Mouse (Mus musculus) CH12.LX (cell line): ENCODE results near the gene L3mbtl2. TPM values are rescaled to one million over a fixed set of nuclear protein-coding genes. Genes with fewer than 3 reads are reported as not detected.
A peak's percentile ranks its signal among the peaks of the same experiment; 100 is the strongest.

Experiments
- DNase-seq: peaks from one replicate; pipeline ENCODE4 v3.0.0-alpha.2; 2013; ENCODE audit errors: extremely low read depth
- H3K27ac ChIP-seq: 2 replicates; pipeline ENCODE4 v1.5.1; 2012; ENCODE audit warnings: low read depth, mild to moderate bottlenecking, control low read depth, moderate library complexity; ENCODE audit not compliant: insufficient read depth
- H3K27me3 ChIP-seq: replicated peaks from 2 replicates; pipeline ENCODE3; 2012; ENCODE audit warnings: inconsistent platforms
- H3K36me3 ChIP-seq, 2 experiments: replicated peaks in 1 of 2; 2 replicates each; pipeline versions ENCODE3 to v1.6.1; 2012; ENCODE audit warnings: inconsistent platforms in 1 of 2, low read length in 1 of 2, mild to moderate bottlenecking in 1 of 2, mixed read lengths in 1 of 2, moderate library complexity in 1 of 2; ENCODE audit not compliant: control insufficient read depth in 1 of 2, insufficient read depth in 1 of 2
- H3K4me1 ChIP-seq, 2 experiments: 2 replicates each; pipeline ENCODE4 v1.6.1; 2012; ENCODE audit warnings: inconsistent platforms in 1 of 2, moderate library complexity in 1 of 2; ENCODE audit not compliant: insufficient read depth in 2 of 2, control insufficient read depth in 1 of 2
- H3K4me2 ChIP-seq: 2 replicates; pipeline ENCODE4 v1.6.1; 2012; ENCODE audit warnings: low read depth, mild to moderate bottlenecking, control low read depth; ENCODE audit not compliant: poor library complexity, insufficient read depth, severe bottlenecking
- H3K4me3 ChIP-seq, 3 experiments: fragments of 150-350 bp in 1 of 3; sonication (generic) in 1 of 3; replicated peaks in 1 of 3; 2 replicates each; pipeline versions ENCODE3 to v1.5.1; 2011 to 2012; ENCODE audit warnings: low read depth in 2 of 3, low read length in 2 of 3, mild to moderate bottlenecking in 2 of 3, moderate library complexity in 2 of 3, control low read depth in 1 of 3, improper control_type of control experiment in 1 of 3, inconsistent platforms in 1 of 3, mixed read lengths in 1 of 3; ENCODE audit not compliant: poor library complexity in 1 of 3
- H3K79me2 ChIP-seq: replicated peaks from 2 replicates; pipeline ENCODE4 v1.6.1; 2012; ENCODE audit warnings: mild to moderate bottlenecking, moderate library complexity; ENCODE audit not compliant: control insufficient read depth, poor library complexity, insufficient read depth, severe bottlenecking; ENCODE audit errors: extremely low read depth
- H3K9ac ChIP-seq: 2 replicates; pipeline ENCODE4 v1.6.1; 2012; ENCODE audit warnings: low read depth, mild to moderate bottlenecking, control low read depth, moderate library complexity; ENCODE audit not compliant: insufficient read depth
- H3K9me3 ChIP-seq: replicated peaks from 2 replicates; pipeline ENCODE3; 2012; ENCODE audit warnings: low read length, inconsistent platforms, mixed read lengths
- CHD2 ChIP-seq: IDR thresholded peaks from 2 replicates; pipeline ENCODE4 v1.6.1; 2011; ENCODE audit warnings: low read length, improper control_type of control experiment
- ELF1 ChIP-seq: IDR thresholded peaks from 2 replicates; pipeline ENCODE4 v1.6.1; 2014; ENCODE audit warnings: low read depth, mild to moderate bottlenecking, inconsistent platforms, low read length, improper control_type of control experiment
- EP300 ChIP-seq: IDR thresholded peaks from 2 replicates; pipeline ENCODE4 v1.6.1; 2011; ENCODE audit warnings: low read length, improper control_type of control experiment
- JUN ChIP-seq: IDR thresholded peaks from 2 replicates; pipeline ENCODE4 v1.6.1; 2011; ENCODE audit warnings: low read depth, mild to moderate bottlenecking, low read length, improper control_type of control experiment, moderate library complexity; ENCODE audit not compliant: insufficient read depth
- KAT2A ChIP-seq: IDR thresholded peaks from 2 replicates; pipeline ENCODE4 v1.6.1; 2012; ENCODE audit warnings: low read length, improper control_type of control experiment, inconsistent platforms; ENCODE audit not compliant: insufficient replicate concordance
- MAX ChIP-seq: IDR thresholded peaks from 2 replicates; pipeline ENCODE4 v1.6.1; 2011; ENCODE audit warnings: low read length, improper control_type of control experiment
- MEF2A ChIP-seq: IDR thresholded peaks from 2 replicates; pipeline ENCODE4 v1.6.1; 2014; ENCODE audit warnings: low read depth, mild to moderate bottlenecking, inconsistent platforms, low read length, improper control_type of control experiment, borderline replicate concordance
- MXI1 ChIP-seq: IDR thresholded peaks from 2 replicates; pipeline ENCODE4 v1.6.1; 2011; ENCODE audit warnings: mild to moderate bottlenecking, low read depth, low read length, improper control_type of control experiment
- NELFE ChIP-seq: IDR thresholded peaks from 2 replicates; pipeline ENCODE4 v1.6.1; 2011; ENCODE audit warnings: low read depth, low read length, improper control_type of control experiment
- NRF1 ChIP-seq: IDR thresholded peaks from 2 replicates; pipeline ENCODE4 v1.6.1; 2014; ENCODE audit warnings: low read depth, mild to moderate bottlenecking, inconsistent platforms, low read length, improper control_type of control experiment, moderate library complexity
- PAX5 ChIP-seq: IDR thresholded peaks from 2 replicates; pipeline ENCODE4 v1.6.1; 2012; ENCODE audit warnings: low read length, inconsistent platforms, mixed read lengths
- POLR2A ChIP-seq: IDR thresholded peaks from 2 replicates; pipeline ENCODE4 v1.6.1; 2011; ENCODE audit warnings: low read depth, mild to moderate bottlenecking, improper control_type of control experiment, low read length
- RCOR1 ChIP-seq: conservative IDR thresholded peaks from 2 replicates; pipeline ENCODE4 v1.6.1; 2012; ENCODE audit warnings: low read depth, mild to moderate bottlenecking, inconsistent platforms, low read length, improper control_type of control experiment
- SMC3 ChIP-seq: IDR thresholded peaks from 2 replicates; pipeline ENCODE4 v1.6.1; 2011; ENCODE audit warnings: low read depth, low read length, improper control_type of control experiment
- TBP ChIP-seq: conservative IDR thresholded peaks from 2 replicates; pipeline ENCODE4 v1.6.1; 2011; ENCODE audit warnings: low read depth, low read length, improper control_type of control experiment
- UBTF ChIP-seq: IDR thresholded peaks from 2 replicates; pipeline ENCODE4 v1.6.1; 2012; ENCODE audit warnings: low read depth, mild to moderate bottlenecking, inconsistent platforms, low read length, improper control_type of control experiment, moderate library complexity
- USF1 ChIP-seq: IDR thresholded peaks from 2 replicates; pipeline ENCODE4 v1.6.1; 2014; ENCODE audit warnings: low read depth, mild to moderate bottlenecking, inconsistent platforms, low read length, improper control_type of control experiment
- ZKSCAN1 ChIP-seq: IDR thresholded peaks from 2 replicates; pipeline ENCODE4 v1.6.1; 2012; ENCODE audit warnings: low read depth, inconsistent platforms, low read length, improper control_type of control experiment, borderline replicate concordance
- dilution Hi-C: fragments of 300-500 bp; cut with MboI; formaldehyde crosslinking; loops from 2 replicates; pipeline ENCODE4 v1.14.3; 2020; ENCODE audit warnings: low sequenced_read_pairs; ENCODE audit not compliant: extremely low pct_unique_long_range_greater_than_20kb, extremely low pct_ligation_motif_present
- in situ Hi-C: fragments of 300-500 bp; cut with MboI; formaldehyde crosslinking; loops from 3 replicates; pipeline ENCODE4 v1.14.3; 2019; ENCODE audit warnings: low sequenced_read_pairs, low pct_ligation_motif_present, low pct_unique_long_range_greater_than_20kb, mixed read lengths
- polyA plus RNA-seq: library from polyadenylated mRNA; unstranded; fragments of >175 nt; gene quantifications from 2 replicates; pipeline ENCODE4 v1.2.1, GENCODE M21; 2012; ENCODE audit warnings: low read depth; ENCODE audit not compliant: insufficient read length
- total RNA-seq, 2 experiments: library from RNA; depleted of rRNA; stranded (reverse); fragments of 300-350 nt in 1 of 2; fragments of >200 nt in 1 of 2; gene quantifications; 2 replicates each; pipeline ENCODE4 v1.2.3; 2012 to 2014

The L3mbtl2 gene
- total and polyA plus RNA-seq, 3 experiments = 26.4 to 40.0 (median 29.7) TPM

DNA sequence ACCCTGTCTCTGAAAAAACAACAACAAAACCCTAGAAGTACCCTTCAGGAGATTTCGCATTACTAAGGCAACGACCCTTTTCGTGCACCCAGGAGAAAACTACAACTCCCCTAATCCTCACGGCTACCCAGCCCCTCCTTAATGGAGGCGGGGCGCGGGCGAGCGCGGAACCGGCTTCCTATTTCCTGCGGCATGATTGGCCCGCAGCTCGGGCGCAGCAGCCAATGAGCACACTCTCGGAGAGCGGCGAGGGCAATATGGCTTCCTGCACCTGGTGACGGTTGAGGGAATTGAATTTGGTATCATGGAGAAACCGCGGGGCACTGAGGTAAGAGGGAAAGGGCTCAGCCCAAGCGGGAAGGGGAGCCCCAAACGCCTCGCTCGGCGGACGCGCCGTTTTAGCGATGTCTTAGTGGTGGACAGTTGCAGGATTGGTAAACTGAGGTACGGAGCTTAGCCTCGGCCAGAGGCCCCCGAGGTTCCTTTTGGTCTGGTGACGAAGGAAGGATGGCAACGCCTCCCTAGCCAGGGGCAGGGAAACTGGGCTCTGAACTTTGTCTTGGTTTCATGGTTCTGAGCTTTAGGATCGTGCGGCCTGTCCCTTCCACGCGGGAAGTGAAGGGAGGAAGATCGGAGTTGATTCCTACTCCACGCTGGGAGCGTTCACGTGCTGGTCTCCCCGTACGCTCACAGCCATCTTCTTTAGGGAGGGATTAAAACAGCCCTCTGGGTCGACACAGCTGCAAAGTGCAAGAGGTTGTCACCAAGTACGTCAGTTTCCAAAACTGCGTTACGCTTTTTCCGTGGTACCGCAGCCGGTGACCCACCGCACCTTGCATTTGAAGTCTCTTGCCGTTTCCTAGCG, at the start of gene L3mbtl2 (continued):
- peak; percentile 69 for TF ChIP-seq MAX
- TF ChIP-seq, all 38 proteins: peak for 19

- Histone ChIP-seq H3K4me3 (no peak overlapping the region), H3K27me3 (no peaks in the 10 kb centered on the region), H3K4me1 (no peaks in the 10 kb centered on the region), H3K9me3 (no peaks in the 10 kb centered on the region), H3K79me2 (no peaks in the 10 kb centered on the region), H3K36me3 (peaks cover 44 to 68% of the 10 kb centered on the region in 2 experiments), H3K4me2 (no peak overlapping the region), H3K27ac (no peak overlapping the region), H3K9ac (no peak overlapping the region)
- TF ChIP-seq EP300 = no peak
- no peak for TF ChIP-seq USF1
- TF ChIP-seq PAX5 = no peak
- no peak for TF ChIP-seq UBTF
- no peak for TF ChIP-seq RCOR1
- no peak for TF ChIP-seq NELFE
- no peak for TF ChIP-seq TBP
- no peak for TF ChIP-seq ZKSCAN1
- TF ChIP-seq ELF1 = no peak
- no peak for TF ChIP-seq MXI1
- no peak for TF ChIP-seq NRF1
- no peak for TF ChIP-seq KAT2A
- TF ChIP-seq POLR2A = no peak
- no peak for TF ChIP-seq MEF2A
- no peak for TF ChIP-seq SMC3
- TF ChIP-seq CHD2 = no peak
- no peak for TF ChIP-seq JUN
- in situ Hi-C loops = no loop called here
- dilution Hi-C loops = no loop called here
- DNase-seq = no peak
These were observed 13.9 kb upstream of the L3mbtl2 start for GRCm38 (mm10) chr15:81649516-81650455.
